Mouse (Mus musculus) neutrophil, adult 5-6 weeks (primary cell): ENCODE results near the gene Cnr2. TPM values are rescaled to one million over a fixed set of nuclear protein-coding genes. Genes with fewer than 3 reads are reported as not detected.

ENCODE experiments used
- ATAC-seq: fragments of 151-379, 151-347 bp; 2 replicates; pipeline ENCODE4 v1.8.0; 2017; ENCODE audit warnings: mild to moderate bottlenecking, moderate TSS enrichment; ENCODE audit not compliant: insufficient number of reproducible peaks, poor library complexity, low FRiP score, severe bottlenecking; ENCODE audit errors: extremely low read depth
- total RNA-seq: library from RNA; stranded (forward); fragments of 200-1000 nt; gene quantifications from 2 replicates; pipeline ENCODE4 v1.2.3, GENCODE M21; 2017

Cnr2 gene
- total RNA-seq, 1 experiment from 2014 or later: 72.5 TPM

DNA sequence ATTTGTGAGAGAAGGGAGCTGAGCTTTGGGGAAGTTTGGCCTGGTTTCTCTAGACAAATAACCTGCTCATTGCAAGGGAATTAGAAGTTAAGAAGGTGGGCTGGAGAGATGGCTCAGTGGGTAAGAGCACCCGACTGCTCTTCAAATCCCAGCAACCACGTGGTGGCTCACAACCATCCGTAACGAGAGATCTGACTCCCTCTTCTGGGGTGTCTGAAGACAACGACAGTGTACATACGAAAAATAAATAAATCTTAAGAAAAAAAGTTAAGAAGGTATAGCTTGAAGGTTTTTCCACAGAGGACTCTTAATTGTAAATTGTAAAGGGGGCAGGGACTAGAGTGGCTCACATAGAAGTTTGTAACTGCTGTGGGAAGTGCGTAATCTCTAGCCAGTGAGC lies 19.6 kb upstream of the Cnr2 start:
- no peak for ATAC-seq

DNA sequence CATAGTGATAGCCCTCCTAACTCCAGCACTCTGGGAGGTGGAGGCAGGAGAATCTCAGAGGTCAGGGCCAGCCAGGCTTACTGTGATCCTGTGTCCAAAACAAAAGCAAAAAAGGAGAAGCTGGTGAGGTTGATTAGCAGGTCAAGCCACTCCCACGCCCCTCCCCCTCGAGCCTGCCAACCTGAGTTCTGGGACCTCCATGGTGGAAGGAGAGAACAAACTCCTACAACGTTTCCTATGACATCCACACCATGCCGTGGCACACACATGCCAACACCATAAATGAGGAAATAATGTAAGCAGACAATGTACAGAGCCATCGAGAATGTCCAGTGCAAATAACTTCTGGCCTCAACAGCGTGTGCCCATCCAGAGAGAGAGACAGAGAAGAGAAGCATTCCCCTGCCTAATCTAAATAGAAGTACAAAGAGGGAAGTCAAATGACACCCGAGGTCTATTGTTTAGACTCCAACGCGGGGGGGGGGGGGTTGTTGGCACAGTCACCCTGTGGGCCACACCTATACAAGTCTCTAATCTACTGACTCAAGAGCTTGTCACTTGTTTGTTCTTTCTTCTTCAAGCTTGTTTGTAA lies 19.1 kb upstream of the Cnr2 start:
- peak; percentile 15 for ATAC-seq

DNA sequence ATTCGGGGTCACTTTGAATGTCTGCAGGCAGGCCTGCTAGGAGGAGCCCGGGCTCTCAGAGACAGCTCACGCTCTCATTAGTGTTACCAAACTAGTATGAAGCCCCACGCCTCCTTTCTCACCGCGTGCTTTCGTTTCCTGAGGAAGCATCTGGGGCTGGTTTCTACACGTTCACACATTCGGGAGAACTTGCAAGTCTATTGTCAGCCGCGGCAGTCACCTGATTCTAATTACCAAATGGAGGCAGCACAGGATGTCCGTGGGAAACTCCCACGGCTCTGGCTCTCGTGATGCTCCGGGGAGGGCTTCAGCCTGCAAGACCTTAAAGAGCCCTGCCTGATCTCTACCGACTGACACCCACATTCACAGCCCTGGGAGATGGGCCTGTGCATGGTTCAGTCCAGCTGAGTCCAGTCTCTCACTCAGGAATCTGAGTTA lies 18.6 kb upstream of the Cnr2 start:
- ATAC-seq: peak; percentile 77

DNA sequence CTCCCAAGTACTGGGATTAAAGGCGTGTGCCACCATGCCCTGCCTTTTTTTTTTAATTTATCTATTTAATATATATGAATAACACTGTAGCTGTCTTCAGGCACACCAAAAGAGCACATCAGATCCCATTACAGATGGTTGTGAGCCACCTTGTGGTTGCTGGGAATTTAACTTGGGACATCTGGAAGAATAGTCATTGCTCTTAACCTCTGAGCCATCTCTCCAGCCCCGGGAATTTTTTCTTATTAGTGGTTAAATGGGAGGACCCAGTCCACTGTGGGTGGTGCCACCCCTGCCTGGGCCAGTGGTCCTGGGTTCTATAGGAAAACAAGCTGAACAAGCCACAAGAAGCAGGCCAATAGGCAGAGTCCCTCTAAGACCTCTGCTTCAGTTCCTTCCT lies 17.5 kb upstream of the Cnr2 start:
- no peak for ATAC-seq

DNA sequence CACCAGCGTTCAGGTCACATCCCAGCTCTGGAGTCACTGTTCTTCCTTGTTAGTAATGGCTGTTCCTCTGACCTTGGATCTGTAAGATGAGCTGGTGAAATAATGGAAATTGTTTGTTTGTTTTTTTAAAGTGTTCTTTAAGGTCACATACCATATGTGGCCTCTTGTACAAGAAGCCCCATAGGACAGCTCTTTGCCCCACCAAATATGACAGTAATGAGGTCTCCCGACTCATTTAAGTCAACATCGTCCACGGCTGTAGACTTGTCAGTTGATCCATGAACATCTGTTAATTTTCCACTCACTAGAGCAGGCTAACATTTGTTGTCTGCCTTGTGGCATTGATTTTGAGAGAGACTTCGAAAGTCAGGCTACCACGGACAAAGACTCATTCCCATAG lies 16.2 kb upstream of the Cnr2 start:
- ATAC-seq: no peak

DNA sequence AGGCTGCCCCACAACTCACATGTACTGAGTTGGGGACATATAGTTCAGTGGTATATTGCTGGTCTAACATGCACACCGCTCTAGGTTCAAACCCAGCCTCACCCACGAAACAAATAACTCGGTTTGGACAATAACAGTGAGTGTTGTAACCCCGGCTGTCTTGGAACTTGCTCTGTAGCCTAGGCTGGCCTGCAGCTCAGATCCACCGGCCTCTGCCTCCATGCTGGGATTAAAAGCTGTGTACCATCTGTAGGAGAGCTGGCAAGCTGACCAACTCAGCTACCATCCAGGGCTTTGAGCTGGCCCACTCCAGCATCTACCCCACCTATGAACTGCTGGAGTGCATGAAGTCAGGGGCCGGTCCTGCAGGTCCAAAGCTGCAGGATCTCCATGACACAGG lies 15.2 kb upstream of the Cnr2 start:
- no peak for ATAC-seq

DNA sequence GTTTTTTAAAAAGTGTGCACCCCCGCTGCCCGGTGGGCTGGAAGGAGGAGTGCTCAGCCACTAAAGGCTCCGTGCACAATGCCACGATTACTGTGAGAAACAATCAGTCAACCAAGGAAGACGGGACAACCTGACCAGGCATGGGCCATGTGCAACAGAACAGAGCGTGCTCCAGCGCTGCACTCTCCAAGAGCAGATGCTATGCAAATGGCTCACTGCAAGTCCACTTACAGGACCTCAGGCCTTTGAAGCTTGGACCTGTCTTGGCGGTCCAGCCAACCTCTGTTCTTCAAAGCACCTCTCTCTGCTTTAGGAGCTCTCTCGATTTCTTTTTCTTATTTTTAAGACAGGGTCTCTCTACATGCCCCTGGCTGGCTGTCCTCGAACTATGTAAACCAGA lies 14.6 kb upstream of the Cnr2 start:
- ATAC-seq: no peak

DNA sequence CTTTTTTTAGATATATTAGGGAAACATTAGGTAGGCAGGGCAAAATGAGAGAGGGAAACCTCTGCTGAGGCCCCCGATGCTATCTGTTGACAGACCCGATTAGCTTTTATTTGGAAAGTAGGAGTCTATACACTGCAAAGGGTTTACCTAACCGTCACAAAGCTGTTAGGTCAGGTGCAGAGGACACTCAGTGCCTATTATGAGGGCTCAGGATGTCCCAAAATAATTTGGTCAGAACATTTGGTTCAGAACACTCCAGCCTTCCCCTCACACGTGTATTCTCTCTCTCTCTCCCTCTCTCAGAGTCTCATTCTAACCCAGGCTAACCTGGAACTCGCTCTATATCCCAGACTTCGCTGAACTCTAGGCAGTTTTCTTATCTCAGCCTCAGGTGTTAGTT lies 13.2 kb upstream of the Cnr2 start:
- ATAC-seq: no peak

DNA sequence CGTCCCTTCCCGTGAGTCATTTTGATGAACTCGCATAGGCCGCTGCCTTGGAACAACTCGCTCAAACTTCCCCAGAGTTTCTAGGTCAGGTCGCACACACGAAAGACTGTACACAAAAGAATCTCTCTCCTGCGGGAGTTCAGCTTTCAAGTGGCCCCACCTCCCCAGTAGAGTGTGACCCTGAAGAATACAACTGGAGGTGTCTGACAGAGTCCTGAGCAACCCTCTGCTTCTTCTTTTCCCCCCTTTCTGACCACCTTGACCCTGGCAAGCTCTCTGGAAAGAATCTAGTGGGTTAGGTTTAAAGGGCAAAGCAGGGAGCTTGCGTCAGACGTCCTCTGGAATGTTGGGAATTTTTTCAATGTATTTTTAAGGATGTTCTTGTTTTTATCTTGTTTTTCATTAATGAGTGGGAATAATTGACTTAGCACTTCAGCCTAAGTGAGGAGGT lies 11.8 kb upstream of the Cnr2 start:
- no peak for ATAC-seq

DNA sequence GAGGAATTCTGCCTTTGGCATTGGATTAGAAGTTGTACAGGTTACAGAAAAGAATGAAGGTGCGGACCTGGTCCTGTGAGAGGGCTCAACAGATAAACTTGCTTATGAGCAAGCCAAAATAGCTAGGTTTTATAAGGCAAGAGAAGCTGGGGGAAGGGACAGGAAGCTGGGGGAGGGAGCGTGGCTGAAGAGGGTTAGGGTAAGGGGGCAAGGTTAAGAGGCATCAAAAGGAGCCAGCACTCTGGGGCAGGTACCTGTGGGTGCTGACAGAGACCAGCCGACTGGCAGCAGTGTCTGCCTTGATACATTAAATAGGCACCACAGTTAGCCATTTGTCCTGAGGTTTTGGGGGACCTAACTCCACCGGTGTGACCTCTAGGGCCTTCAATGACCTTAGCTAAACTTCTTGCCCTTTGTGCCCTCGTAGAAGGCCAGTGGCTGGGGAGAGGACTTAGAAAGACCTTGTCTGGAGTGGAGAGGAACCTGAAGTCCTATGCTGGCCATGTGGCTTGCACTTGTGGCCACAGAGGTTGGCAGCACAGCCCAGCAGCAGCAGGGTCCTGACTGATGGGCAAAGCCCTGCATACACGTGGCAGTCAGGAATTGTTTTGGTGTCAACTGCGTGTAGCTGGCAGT lies 11.2 kb upstream of the Cnr2 start:
- ATAC-seq: no peak

DNA sequence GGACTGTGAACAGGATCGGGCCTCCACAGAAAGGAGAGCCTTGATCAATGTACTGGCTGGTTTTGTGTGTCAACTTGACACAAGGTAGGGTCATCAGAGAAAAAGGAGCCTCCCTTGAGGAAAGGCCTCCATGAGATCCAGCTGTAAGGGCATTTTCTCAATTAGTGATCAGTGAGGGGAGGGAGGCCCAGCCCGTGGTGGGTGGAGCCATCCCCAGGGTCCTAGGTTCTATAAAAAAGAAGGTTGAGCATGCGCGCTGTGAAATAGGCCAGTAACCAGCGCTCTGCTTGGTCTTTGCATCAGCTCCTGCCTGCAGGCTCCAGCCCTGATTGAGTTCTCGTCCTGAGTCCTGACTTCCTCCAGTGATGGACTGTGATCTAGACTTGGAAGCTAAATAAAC lies 10.7 kb upstream of the Cnr2 start:
- ATAC-seq: no peak

DNA sequence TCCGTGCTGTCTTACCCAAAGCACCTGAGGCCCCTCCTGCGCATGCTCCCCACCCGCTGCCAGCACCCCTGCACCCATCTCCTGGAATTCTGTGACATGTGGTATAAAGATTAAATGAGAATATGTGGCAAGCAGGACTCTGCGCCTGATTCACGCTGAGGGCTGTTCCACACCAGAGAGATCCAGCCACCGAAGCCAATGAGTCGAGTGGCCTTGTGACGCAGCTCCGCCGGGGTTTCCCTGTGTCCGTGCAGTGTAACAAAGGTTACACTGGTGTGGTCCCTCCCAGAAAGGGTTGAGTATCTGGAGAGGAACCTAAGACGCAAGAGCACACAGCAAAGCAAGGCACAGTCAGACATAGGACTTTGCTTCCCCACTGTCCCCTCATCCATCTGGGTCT lies 9.5 kb upstream of the Cnr2 start:
- no peak for ATAC-seq

DNA sequence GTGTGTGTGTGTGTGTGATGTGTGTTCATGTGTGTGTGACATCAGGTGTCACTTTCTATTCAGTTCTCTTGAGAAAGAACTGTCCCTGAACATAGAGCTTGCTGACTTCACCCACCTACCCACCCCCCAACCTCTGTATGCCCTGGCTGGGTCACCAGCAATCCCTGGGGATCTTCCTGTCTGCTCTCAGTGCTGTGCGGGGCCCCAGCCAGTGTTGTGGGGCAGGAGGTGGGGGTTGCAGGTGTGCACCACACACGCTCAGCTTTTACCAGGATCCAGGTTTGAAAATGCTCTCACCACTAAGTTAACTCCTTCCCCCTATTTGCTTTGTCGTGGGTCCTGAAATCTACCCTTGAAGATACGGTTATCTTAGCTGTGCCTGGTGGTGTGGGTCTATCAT lies 9.0 kb upstream of the Cnr2 start:
- ATAC-seq: no peak

DNA sequence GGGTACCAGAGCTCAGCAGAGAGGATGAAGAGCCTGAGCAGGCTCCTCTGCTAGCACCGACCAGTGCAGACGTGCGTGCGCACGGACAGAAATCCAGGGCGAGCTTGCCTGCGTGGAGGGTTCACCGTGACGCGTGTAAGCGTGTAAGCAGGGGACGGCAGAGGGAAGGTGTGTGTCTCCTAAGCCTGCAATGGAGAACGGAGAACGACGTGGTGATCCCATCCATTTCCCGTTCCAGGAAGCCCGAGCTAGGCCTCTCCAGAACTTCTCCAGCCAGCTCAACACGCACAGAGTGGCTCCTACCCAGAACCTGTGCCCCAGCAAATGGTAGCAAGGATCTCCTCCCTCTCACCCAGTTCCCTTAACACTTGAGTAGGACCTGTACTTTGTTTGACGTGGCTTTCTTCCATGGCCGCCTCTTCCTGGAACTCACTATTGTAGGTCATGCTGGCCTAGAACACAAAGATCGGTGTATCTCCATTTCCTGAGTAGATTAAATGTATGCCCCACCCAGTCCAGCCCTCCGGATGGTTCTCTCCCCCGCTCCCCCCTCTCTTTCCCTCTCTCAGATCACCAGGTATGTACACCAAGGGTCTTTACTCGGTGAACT lies 6.6 kb upstream of the Cnr2 start:
- no peak for ATAC-seq

DNA sequence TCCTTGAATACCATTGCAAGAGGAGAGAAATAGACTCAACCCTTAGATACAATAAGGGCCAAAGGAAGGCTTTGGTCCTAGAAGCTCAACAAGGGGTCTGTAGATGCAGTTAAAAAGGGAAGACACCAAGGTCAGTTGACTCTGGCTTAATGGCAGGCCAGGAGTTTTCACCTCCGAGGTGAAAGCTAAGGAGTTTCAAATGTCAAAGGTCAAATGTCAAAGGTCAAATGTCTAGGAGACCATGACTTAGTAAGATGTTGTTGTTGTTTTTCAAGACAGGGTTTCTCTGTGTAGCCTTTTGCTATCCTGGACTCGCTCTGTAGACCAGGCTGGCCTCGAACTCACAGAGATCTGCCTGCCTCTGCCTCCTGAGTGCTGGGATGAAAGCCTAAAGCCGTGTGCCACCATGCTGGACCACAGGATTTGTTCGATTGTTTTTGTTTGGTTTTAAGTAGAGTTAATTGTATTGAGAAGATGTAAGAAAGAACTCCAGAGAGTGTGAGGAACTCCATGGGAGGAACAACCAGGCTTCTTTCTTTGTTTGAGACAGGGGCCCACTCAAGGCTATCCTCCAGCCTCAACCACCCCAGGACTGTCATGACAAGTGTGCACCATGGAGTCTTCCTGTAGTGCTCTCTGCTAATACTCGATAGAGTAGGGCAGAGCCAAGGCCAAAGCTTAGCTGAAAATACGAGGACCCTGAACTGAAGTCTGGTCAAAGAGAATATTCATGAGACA lies 5.9 kb upstream of the Cnr2 start:
- no peak for ATAC-seq

DNA sequence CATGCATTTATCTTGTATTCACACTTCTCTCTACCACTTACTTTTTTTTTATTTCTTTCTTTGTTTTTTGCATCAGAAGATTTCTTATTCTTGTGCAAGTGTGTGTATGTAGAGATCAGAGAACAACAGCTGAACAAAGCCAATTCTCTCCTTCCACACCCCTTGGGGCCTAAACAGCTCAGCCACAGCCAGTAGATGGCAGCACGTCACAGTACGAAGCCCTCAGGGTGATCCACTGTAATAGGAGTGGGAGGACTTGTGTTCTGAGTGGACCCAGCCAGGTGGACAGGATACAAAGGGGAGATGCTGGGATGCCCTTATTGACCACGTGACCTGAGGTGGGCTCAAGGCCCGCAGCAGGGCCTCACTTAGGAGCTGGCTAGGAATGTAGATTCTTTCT lies 5.3 kb upstream of the Cnr2 start:
- peak; percentile 90 for ATAC-seq

DNA sequence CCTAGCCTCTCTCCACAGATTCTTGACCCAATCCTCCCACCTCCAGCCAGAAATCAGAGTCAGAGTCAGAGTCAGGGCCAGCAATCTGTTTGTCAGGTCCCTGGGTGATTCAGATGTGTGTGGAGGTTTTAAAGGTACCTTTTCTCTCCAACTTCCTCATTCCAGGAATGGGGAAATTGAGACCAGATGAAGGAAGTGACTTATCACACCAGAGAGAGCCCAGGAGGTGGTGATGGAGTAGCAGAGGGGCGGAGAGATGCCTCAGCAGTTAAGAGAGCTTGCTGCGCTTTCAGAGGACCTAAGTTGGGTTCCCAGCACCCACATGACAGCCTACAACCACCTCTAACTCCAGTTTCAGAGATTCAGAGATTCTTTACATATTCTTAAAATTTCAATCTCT lies 3.7 kb upstream of the Cnr2 start:
- peak; percentile 62 for ATAC-seq

DNA sequence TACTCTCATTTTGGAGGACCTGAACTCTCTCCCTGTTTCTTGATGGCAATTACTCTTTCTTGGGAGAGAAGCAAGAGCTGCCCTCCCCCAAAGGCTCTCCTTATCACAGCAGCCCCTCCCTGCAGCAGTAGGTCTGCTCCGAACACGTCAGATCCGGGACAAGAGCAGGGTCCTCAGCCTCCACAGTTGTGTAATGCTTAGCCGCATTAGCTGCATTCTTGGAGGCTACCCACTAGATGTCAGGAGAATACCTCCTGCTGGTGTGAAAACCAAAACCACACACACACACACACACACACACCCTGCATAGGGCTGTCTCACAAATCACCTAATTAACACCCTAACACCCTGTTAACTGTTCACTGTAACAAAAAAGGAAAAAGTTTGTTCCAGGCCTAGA lies 2.3 kb upstream of the Cnr2 start:
- ATAC-seq: 0 out of 2 replicates have a peak, but pooled peaks have one; percentile 15

DNA sequence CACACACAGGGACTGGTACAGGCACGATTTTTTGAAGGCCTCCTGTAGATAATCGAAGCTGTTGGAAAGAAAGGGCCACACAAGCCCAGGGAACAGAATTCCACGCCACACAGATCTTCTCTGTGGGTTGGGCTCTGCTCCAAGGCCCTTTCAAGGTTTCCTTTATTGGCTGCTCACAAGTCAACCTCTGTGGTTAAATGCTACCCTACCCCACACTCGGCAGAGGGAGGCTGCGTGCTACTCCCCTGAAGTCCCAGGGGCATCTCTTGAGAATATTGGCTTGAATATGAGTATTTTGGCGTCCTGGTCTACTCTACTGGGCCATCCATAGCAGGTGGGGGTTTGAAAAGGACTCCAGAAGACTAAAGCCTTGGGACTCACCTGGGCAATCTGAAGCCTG lies 963 bp downstream of the Cnr2 start:
- ATAC-seq: no peak
